Mouse (Mus musculus): ENCODE measurements around the gene Asb8.
A peak's percentile ranks its signal among the peaks of the same experiment; 100 is the strongest.

The Asb8 gene

DNA sequence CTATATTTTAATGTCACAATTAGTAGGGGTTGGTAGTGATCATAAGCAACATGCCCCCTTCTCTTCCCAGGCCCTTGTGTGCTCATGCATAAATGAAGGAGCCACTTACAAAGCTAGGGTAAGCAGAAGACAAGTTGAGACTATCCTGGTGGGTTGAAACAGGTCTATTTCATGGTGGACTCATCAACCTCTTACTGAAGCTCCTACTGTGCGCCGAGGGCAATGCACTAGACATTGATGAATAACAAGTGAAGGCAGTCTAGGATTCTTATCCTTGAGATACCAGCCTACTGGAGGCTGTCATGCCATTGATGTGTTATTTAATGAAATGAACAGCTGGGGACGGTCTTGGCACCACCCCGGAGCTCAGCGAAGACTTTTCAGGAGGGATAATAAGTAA, 10.2 kb downstream of the Asb8 start:
- DNase-seq (ENCODE audit: low spot score), result no peak

DNA sequence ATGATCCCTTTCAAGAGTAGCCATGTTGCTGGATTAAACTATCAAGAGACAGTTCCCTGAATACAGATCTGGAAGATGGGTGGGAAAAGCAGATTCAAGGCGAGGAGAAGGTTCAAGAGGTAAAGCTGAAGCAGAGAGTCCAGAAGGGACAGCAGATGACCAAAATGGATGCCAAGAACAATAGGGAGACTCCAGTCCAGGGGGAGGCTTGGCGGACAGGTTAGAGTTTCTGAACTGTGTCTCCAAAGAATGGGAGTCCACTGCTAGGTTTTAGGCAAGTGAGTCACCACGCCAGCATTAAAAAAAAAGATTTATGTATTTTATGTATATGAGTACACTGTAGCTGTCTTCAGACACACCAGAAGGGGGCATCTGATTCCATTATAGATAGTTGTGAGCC, 10.8 kb downstream of the Asb8 start:
- no peak for DNase-seq (ENCODE audit: low spot score)

GRCm38 (mm10) chr15:98154146-98154545, 11.3 kb downstream of the Asb8 start:
- DNase-seq (ENCODE audit: low spot score), result no peak

DNA sequence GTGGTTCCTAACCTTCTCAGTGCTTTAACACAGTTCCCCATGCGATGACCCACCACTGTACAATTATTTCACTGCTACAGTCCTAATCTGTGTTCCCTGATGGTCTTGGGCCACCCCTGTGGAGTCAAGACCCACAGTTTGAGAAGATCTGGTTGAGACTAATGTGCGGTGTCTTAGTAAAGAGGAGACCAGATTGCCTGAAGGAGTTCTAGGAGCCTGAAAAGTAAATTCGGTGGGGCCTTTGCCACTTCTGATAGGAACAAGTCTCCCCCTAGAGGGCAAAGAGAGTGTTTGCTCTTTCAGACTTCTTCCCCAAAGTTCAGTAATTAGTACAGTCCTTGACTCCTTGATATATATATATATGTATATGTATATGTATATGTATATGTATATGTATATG, 11.8 kb downstream of the Asb8 start:
- DNase-seq (ENCODE audit: low spot score), result no peak

- no peak for DNase-seq (ENCODE audit: low spot score)
Measured at GRCm38 (mm10) chr15:98152916-98153315, 12.5 kb downstream of the Asb8 start.

- no peak for DNase-seq (ENCODE audit: low spot score)
Measured at GRCm38 (mm10) chr15:98149166-98149602, 16.2 kb downstream of the Asb8 start.

DNA sequence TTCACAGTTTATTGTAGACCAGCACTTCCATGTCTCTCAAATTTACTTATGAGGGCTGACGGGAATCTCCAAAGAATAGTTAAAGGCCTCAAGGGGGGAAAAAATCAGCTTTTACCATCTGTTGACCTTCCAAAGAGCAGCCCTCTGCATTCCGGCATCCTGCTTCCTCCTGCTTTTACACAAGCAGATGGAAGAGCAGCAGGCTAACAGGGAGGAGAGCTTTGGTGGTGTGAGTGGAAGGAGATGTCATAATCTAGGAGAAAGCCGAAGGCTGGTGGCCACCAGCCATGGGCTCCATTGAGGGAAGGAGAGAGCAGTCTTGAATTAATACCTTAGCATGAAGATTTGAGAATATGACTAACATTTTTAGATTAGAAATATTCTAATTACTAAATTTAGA, 17.1 kb downstream of the Asb8 start:
- DNase-seq (ENCODE audit: low spot score), result no peak

DNA sequence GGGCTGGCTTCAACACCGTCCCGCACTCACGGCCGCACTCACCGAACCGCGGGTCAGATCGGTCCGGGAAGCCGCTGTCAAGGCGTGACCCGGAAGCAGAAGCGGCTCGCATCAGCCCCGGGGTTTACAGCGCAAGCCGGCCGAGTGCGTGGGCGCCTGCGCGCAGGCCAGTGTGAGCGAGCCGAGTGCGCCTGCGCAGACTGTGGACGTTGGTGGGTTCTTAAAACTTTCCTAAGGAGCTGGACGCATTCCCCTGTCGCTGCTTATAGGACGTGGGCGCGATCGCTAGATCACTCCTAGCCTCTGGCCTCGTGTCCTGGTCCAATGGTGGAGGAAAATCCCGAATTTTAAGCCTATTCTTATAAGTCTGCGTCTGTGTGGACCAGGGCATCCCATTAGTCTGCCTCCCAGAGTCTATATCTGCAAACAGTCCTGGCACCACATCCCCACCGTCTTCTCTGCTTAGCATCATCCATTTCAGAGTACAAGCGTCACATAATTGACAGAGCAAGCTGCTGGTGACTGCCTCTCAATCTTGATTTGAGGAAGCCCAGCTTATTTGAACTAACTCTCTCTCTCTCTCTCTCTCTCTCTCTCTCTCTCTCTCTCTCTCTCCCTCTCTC, 19.8 kb downstream of the Asb8 start:
- peak; percentile 91 for DNase-seq (ENCODE audit: low spot score)

- DNase-seq (ENCODE audit: low spot score), result no peak
Measured at GRCm38 (mm10) chr15:98144861-98145507, 20.4 kb downstream of the Asb8 start.

GRCm38 (mm10) chr15:98142515-98142914, 22.9 kb downstream of the Asb8 start:
- no peak for DNase-seq (ENCODE audit: low spot score)

- DNase-seq (ENCODE audit: low spot score), result no peak
Measured at GRCm38 (mm10) chr15:98140809-98141208, 24.6 kb downstream of the Asb8 start.

GRCm38 (mm10) chr15:98139763-98140162, 25.7 kb downstream of the Asb8 start:
- no peak for DNase-seq (ENCODE audit: low spot score)

DNA sequence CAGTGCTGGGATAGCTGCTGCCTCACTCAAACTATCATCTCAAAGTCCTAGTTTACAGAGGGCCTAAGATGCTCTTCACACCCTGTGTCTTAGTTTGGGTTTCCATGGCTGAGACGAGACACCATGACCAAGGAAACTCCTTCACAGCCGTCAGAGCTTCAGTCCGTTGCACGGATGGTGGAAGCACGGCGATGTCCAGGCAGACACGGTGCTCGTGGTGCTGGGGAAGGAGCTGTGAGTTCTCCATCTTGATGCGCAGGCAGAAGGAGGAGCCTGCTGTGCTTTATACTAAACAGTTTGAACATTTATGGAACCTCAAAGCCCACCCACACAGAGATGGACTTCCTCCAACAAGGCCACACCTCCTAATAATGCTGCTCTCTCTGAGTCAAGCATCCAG, 28.6 kb downstream of the Asb8 start:
- DNase-seq (ENCODE audit: low spot score), result no peak

- no peak for DNase-seq (ENCODE audit: low spot score)
Measured at GRCm38 (mm10) chr15:98135671-98136070, 29.8 kb downstream of the Asb8 start.

DNA sequence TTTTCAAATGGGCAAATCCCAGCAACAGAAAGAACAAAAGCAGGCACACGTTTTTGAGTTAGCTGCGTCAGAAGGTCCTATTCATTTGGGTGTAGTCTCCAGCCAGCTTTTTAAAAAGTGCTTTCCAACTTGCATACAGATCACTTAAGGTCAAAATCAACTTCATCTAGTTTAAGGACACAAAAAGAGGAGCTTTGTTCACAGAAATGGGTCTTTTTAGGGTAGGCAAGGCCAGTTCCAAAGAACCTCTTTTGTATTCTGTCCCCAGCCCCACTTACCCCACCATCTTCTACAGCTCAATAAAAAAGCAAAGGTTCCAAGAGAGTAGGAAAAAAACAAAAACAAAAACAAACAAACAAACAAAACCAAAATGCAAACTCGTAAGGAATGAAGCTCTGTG, 30.8 kb downstream of the Asb8 start:
- DNase-seq (ENCODE audit: low spot score), result no peak

- DNase-seq (ENCODE audit: low spot score), result no peak
Measured at GRCm38 (mm10) chr15:98134034-98134433, 31.4 kb downstream of the Asb8 start.

DNA sequence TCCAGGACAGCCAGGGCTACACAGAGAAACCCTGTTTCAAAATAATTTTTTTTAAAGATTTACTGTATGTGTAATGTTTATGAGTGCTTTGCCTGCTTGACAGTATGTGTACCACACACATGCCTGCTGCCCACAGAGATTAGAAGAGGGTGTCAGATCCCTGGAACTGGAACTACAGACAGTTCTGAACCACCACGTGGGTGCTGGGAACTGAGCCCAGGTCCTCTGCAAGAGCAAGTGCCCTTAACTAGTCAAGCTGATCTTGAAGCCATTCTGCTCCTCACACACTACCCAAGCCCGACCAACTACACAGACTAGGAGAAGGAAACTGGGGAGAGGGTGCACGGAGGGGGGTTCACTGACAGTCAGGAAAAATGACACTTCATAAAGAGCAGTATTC, 32.0 kb downstream of the Asb8 start:
- DNase-seq (ENCODE audit: low spot score), result no peak

GRCm38 (mm10) chr15:98131942-98132655, 33.3 kb downstream of the Asb8 start:
- DNase-seq (ENCODE audit: low spot score), result no peak

GRCm38 (mm10) chr15:98131451-98131850, 34.0 kb downstream of the Asb8 start:
- no peak for DNase-seq (ENCODE audit: low spot score)

GRCm38 (mm10) chr15:98131001-98131400, 34.4 kb downstream of the Asb8 start:
- DNase-seq (ENCODE audit: low spot score), result no peak

DNA sequence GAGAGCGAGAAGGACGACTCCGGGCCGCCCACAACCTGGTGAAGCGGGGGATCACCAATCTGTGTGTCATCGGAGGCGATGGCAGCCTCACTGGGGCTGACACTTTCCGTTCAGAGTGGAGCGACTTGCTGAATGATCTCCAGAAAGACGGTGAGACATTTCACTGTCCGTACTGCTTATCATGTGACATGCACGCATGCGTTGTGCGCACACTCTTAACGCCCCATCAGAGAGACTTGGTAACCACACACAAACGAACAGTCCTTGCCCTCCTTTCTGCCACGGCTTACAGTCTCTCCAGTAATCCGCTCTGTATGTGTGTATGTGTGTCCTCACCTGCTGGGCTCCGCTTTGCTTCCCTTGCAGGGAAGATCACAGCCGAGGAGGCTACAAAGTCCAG, 44.6 kb downstream of the Asb8 start:
- no peak for DNase-seq (ENCODE audit: low spot score)

DNA sequence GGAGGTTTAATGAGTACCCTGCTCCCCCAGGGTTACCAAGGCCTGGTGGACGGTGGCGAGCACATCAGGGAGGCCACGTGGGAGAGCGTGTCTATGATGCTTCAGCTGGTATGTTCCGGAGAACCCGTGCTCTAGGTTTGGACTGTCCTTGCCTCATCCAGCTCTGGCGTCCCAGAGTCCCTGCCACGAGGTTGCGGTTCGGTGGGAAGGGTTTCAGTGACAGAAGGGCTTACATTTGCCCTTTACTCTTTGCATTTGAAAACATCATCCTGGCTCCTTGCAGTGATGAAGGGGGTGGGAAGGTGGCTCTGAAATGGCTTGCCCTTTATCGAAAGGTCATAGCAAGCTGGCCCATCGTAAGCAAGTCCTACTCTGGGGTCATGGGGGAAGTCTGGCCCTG, 46.1 kb downstream of the Asb8 start:
- no peak for DNase-seq (ENCODE audit: low spot score)

GRCm38 (mm10) chr15:98116287-98116686, 49.1 kb downstream of the Asb8 start:
- no peak for DNase-seq (ENCODE audit: low spot score)

- DNase-seq (ENCODE audit: low spot score), result no peak
Measured at GRCm38 (mm10) chr15:98115779-98116163, 49.7 kb downstream of the Asb8 start.

Data from urinary bladder, postnatal 25 days (tissue).